Mouse (Mus musculus) kidney, embryonic 14.5 days (tissue): ENCODE measurements around the gene Poc5. TPM values are rescaled to one million over a fixed set of nuclear protein-coding genes. Genes with fewer than 3 reads are reported as not detected.

Experiments used
- ATAC-seq: fragments of 200-750 bp; cut with Nextera tagmentation; 2 replicates; pipeline ENCODE4 v1.8.0; 2017; ENCODE audit warnings: moderate number of reproducible peaks, mild to moderate bottlenecking, moderate TSS enrichment, moderate library complexity; ENCODE audit not compliant: low FRiP score, low TSS enrichment
- H3K27ac ChIP-seq: fragments of 300-500 bp; sonication (generic); 2 replicates; pipeline ENCODE4 v1.5.1; 2014; ENCODE audit warnings: low read depth, mild to moderate bottlenecking, low read length, moderate library complexity, mixed read lengths
- H3K27me3 ChIP-seq: fragments of 300-500 bp; sonication (generic); 2 replicates; pipeline ENCODE4 v1.6.1; 2014; ENCODE audit warnings: mild to moderate bottlenecking, low read length; ENCODE audit not compliant: control insufficient read depth, insufficient read depth
- H3K36me3 ChIP-seq: fragments of 300-500 bp; sonication (generic); 2 replicates; pipeline ENCODE4 v1.6.1; 2014; ENCODE audit warnings: low read length, mixed read lengths; ENCODE audit not compliant: control insufficient read depth, insufficient read depth
- H3K4me1 ChIP-seq: fragments of 300-500 bp; sonication (generic); 2 replicates; pipeline ENCODE4 v1.6.1; 2014; ENCODE audit warnings: low read length, mixed read lengths; ENCODE audit not compliant: control insufficient read depth, insufficient read depth
- H3K4me2 ChIP-seq: fragments of 300-500 bp; sonication (generic); replicated peaks from 2 replicates; pipeline ENCODE4 v1.6.1; 2014; ENCODE audit warnings: low read depth, mild to moderate bottlenecking, low read length
- H3K4me3 ChIP-seq: fragments of 300-500 bp; sonication (generic); 2 replicates; pipeline ENCODE4 v1.5.1; 2014; ENCODE audit warnings: mild to moderate bottlenecking, low read length
- H3K9ac ChIP-seq: fragments of 300-500 bp; sonication (generic); 2 replicates; pipeline ENCODE4 v1.6.1; 2014; ENCODE audit warnings: low read depth, mild to moderate bottlenecking, low read length, moderate library complexity
- H3K9me3 ChIP-seq: fragments of 300-500 bp; sonication (generic); 2 replicates; pipeline ENCODE4 v1.6.1; 2016; ENCODE audit warnings: low read length; ENCODE audit not compliant: control insufficient read depth
- WGBS: fragments of 180-500 bp; shearing (Covaris S2); extraction: QIAGEN DNeasy Blood & Tissue Kit; methylation state at CpG from one replicate; pipeline ENCODE4 v1.1.7; 2014; 5-methylcytosine and 5-hydroxymethylcytosine counted together
- polyA plus RNA-seq: library from polyadenylated mRNA; unstranded; fragments of >200 nt; fragmentation: Nextera tagmentation; extraction: Ambion mirVana; gene quantifications from 2 replicates; pipeline ENCODE4 v1.2.1, GENCODE M21; 2014

Poc5 gene
- polyA plus RNA-seq, 1 experiment from 2014 or later, result 17.4 TPM

- no peak overlapping the region for H3K9ac ChIP-seq
- H3K36me3 ChIP-seq, result peaks cover 6% of the 10 kb centered on the region; the same call in 1 of the 2 replicates
- H3K9me3 ChIP-seq, result no peaks in the 10 kb centered on the region
- ATAC-seq, result no peak
- no peaks in the 10 kb centered on the region for H3K27me3 ChIP-seq
- no peak overlapping the region for H3K4me2 ChIP-seq
- H3K27ac ChIP-seq, result no peak overlapping the region
- no peak overlapping the region for H3K4me3 ChIP-seq
- no peaks in the 10 kb centered on the region for H3K4me1 ChIP-seq
Observed at GRCm38 (mm10) chr13:96421230-96421629, 33.1 kb downstream of the Poc5 start.

- no peaks in the 10 kb centered on the region for H3K9me3 ChIP-seq
- ATAC-seq, result no peak
- H3K4me2 ChIP-seq, result no peak overlapping the region
- no peaks in the 10 kb centered on the region for H3K27me3 ChIP-seq
- H3K36me3 ChIP-seq, result no peaks in the 10 kb centered on the region
- H3K27ac ChIP-seq, result no peak overlapping the region
- H3K4me1 ChIP-seq, result no peaks in the 10 kb centered on the region
- WGBS, result 93% methylated on average over 12 of the region's 12 CpGs
- H3K4me3 ChIP-seq, result no peak overlapping the region
- H3K9ac ChIP-seq, result no peak overlapping the region
Observed at GRCm38 (mm10) chr13:96424496-96425274, 36.6 kb downstream of the Poc5 start.

DNA sequence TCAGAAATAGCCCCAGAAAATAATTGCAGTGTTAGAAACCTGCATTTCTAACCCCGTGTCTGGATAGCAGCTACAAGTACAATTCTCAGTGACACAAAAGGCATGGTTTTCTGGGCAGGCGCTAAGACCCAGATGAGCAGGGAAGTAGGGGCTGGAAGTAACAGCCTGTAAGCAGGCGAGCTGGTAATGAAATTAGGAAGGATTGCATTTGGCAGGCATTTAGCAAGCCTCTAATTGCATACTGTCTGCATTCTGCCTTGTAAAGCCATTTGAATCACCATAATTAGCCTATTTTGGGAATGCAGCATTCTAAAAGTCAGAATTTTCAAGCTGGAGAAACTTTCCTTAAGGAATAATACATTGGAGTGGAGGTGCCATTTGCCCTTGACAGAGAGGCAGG is 38.0 kb downstream of the Poc5 start:
- no peaks in the 10 kb centered on the region for H3K36me3 ChIP-seq
- H3K4me2 ChIP-seq, result no peak overlapping the region
- no peak overlapping the region for H3K4me3 ChIP-seq
- no peaks in the 10 kb centered on the region for H3K4me1 ChIP-seq
- no peak for ATAC-seq
- H3K27me3 ChIP-seq, result no peaks in the 10 kb centered on the region
- 45% methylated on average over 3 of the region's 3 CpGs for WGBS
- no peak overlapping the region for H3K9ac ChIP-seq
- H3K27ac ChIP-seq, result no peak overlapping the region
- H3K9me3 ChIP-seq, result no peaks in the 10 kb centered on the region

DNA sequence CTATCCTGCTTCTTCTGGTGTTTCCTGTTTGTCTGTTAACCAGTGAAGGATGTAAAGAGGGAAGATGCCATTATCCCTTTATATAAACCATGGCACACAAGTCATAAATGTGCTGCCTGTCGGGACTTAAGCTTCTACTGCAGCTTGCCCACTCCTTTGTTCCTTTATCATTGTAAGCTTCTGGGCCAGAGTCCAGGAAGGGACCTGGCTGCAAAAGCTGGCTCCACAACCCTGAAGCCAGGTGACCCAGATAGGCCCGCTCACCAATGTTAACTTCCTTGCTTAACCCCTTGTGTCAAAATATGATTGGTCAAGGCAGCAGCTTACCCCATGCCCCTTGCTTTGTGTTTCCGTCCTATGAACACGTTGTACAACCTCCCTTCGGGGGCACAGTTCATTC is 40.4 kb downstream of the Poc5 start:
- ATAC-seq, result no peak
- WGBS, result 77% methylated on average over 5 of the region's 5 CpGs
- Histone ChIP-seq H3K9ac (no peak overlapping the region), H3K36me3 (no peaks in the 10 kb centered on the region), H3K27me3 (no peaks in the 10 kb centered on the region), H3K4me2 (no peak overlapping the region), H3K4me1 (peaks cover 12% of the 10 kb centered on the region; the same call in 1 of the 2 replicates), H3K9me3 (no peaks in the 10 kb centered on the region), H3K27ac (no peak overlapping the region), H3K4me3 (no peak overlapping the region)

DNA sequence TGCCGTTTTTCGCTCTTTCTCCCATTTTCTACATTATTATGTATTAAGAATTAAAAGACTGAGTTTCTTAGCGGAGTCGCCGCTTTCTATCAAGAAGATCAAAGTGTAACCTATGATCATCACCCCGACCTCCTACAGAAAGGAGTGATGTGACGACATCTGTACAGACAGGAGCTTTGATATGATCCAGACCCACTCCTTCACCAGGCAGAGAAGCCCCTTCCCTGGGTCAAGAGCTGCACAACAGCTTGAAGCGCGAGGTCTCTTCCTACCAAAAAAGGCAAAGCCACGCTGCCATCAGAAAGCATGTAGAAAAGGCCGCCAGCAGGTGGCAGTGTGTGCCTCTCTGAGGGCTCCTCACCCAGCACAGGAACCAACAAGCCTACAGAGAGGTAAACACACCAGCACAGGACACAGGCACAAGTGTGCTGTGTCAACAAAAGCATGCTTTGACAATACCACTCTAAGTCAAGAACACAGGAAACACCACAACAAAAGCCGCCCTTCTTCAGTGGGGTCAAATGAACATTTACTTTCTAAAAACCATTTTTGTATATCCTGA is 43.6 kb downstream of the Poc5 start:
- no peaks in the 10 kb centered on the region for H3K27me3 ChIP-seq
- H3K36me3 ChIP-seq, result no peaks in the 10 kb centered on the region
- H3K9ac ChIP-seq, result no peak overlapping the region
- WGBS, result 41% methylated on average over 12 of the region's 12 CpGs
- no peak overlapping the region for H3K27ac ChIP-seq
- H3K4me2 ChIP-seq, result no peak overlapping the region
- H3K9me3 ChIP-seq, result no peaks in the 10 kb centered on the region
- peaks cover 31% of the 10 kb centered on the region for H3K4me1 ChIP-seq
- ATAC-seq, result peak; percentile 75
- H3K4me3 ChIP-seq, result no peak overlapping the region

- Histone ChIP-seq H3K4me1 (peaks cover 31% of the 10 kb centered on the region), H3K4me2 (no peak overlapping the region), H3K36me3 (no peaks in the 10 kb centered on the region), H3K27me3 (no peaks in the 10 kb centered on the region), H3K9me3 (no peaks in the 10 kb centered on the region), H3K27ac (peak overlapping the region; percentile 75), H3K9ac (no peak overlapping the region), H3K4me3 (no peak overlapping the region)
- WGBS, result 42% methylated on average over 3 of the region's 3 CpGs
- ATAC-seq, result peak; percentile 15; the same call in 1 of the 2 replicates
Observed at GRCm38 (mm10) chr13:96432376-96432811, 44.3 kb downstream of the Poc5 start.

DNA sequence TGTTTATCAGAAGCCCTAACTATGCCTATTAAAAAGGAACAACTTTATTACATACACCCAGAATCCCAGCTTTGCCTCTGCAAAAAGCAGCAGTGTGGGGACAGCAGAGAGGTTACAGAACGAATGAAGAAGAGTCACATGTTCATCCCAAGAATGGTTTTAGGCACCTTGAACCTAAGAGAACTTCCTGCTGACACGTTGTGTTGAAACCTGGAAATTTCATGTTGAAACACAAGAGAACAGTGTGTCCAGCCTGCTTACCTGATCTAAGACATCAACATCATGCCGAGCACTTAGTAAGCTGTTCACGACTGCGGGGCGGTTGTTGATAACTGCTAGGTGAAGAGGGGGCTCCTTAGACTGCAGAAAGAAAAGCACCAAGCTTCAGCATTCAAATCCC is 44.9 kb downstream of the Poc5 start:
- no peaks in the 10 kb centered on the region for H3K27me3 ChIP-seq
- H3K9me3 ChIP-seq, result no peaks in the 10 kb centered on the region
- WGBS, result 78% methylated on average over 6 of the region's 6 CpGs
- ATAC-seq, result no peak
- no peak overlapping the region for H3K4me2 ChIP-seq
- H3K36me3 ChIP-seq, result no peaks in the 10 kb centered on the region
- H3K27ac ChIP-seq, result no peak overlapping the region
- H3K4me3 ChIP-seq, result no peak overlapping the region
- no peak overlapping the region for H3K9ac ChIP-seq
- H3K4me1 ChIP-seq, result peaks cover 31% of the 10 kb centered on the region

- Histone ChIP-seq H3K9me3 (no peaks in the 10 kb centered on the region), H3K27ac (no peak overlapping the region), H3K4me1 (peaks cover 31% of the 10 kb centered on the region), H3K4me3 (no peak overlapping the region), H3K9ac (no peak overlapping the region), H3K27me3 (no peaks in the 10 kb centered on the region), H3K4me2 (no peak overlapping the region), H3K36me3 (no peaks in the 10 kb centered on the region)
- 63% methylated on average over 11 of the region's 11 CpGs for WGBS
- ATAC-seq, result no peak
Observed at GRCm38 (mm10) chr13:96433648-96434190, 45.6 kb downstream of the Poc5 start.

GRCm38 (mm10) chr13:96434899-96435331 is 46.8 kb downstream of the Poc5 start:
- 38% methylated on average over 5 of the region's 5 CpGs for WGBS
- ATAC-seq, result peak; percentile 48
- Histone ChIP-seq H3K27ac (peak overlapping the region; percentile 27; the same call in 1 of the 2 replicates), H3K9ac (no peak overlapping the region), H3K27me3 (no peaks in the 10 kb centered on the region), H3K36me3 (no peaks in the 10 kb centered on the region), H3K9me3 (no peaks in the 10 kb centered on the region), H3K4me1 (peaks cover 31% of the 10 kb centered on the region), H3K4me2 (no peak overlapping the region), H3K4me3 (no peak overlapping the region)
